Mouse (Mus musculus): ENCODE measurements around the gene Cadm2. TPM values are rescaled to one million over a fixed set of nuclear protein-coding genes. Genes with fewer than 3 reads are reported as not detected.

The Cadm2 gene
- polyA plus RNA-seq, 1 experiment from 2014 or later, result 2.6 TPM

GRCm38 (mm10) chr16:66882597-66882996 is 738.1 kb downstream of the Cadm2 start:
- H3K27ac ChIP-seq, result no peak overlapping the region
- H3K4me1 ChIP-seq, result no peaks in the 10 kb centered on the region
- WGBS, result 67% methylated on average over 3 of the region's 3 CpGs
- DNase-seq (ENCODE audit: low spot score), result no peak
- no peak overlapping the region for H3K4me3 ChIP-seq
- no peaks in the 10 kb centered on the region for H3K27me3 ChIP-seq (ENCODE audit: low read depth, poor library complexity, severe bottlenecking)
- no peaks in the 10 kb centered on the region for H3K9me3 ChIP-seq (replicated peaks)
- no peaks in the 10 kb centered on the region for H3K36me3 ChIP-seq

GRCm38 (mm10) chr16:66871201-66871600 is 749.5 kb downstream of the Cadm2 start:
- no peak overlapping the region for H3K27ac ChIP-seq
- WGBS, result 85% methylated on average over 3 of the region's 3 CpGs
- no peaks in the 10 kb centered on the region for H3K27me3 ChIP-seq (ENCODE audit: low read depth, poor library complexity, severe bottlenecking)
- no peaks in the 10 kb centered on the region for H3K4me1 ChIP-seq
- no peak overlapping the region for H3K4me3 ChIP-seq
- H3K9me3 ChIP-seq (replicated peaks), result no peaks in the 10 kb centered on the region
- DNase-seq (ENCODE audit: low spot score), result no peak
- H3K36me3 ChIP-seq, result no peaks in the 10 kb centered on the region

GRCm38 (mm10) chr16:66851047-66851446 is 769.7 kb downstream of the Cadm2 start:
- Histone ChIP-seq H3K4me3 (no peak overlapping the region), H3K27ac (no peak overlapping the region), H3K27me3 (ENCODE audit: low read depth, poor library complexity, severe bottlenecking) (no peaks in the 10 kb centered on the region), H3K4me1 (no peaks in the 10 kb centered on the region), H3K36me3 (no peaks in the 10 kb centered on the region), H3K9me3 (replicated peaks) (no peaks in the 10 kb centered on the region)
- WGBS, result 89% methylated on average over 3 of the region's 3 CpGs
- no peak for DNase-seq (ENCODE audit: low spot score)

- no peak overlapping the region for H3K27ac ChIP-seq
- no peaks in the 10 kb centered on the region for H3K27me3 ChIP-seq (ENCODE audit: low read depth, poor library complexity, severe bottlenecking)
- H3K4me1 ChIP-seq, result no peaks in the 10 kb centered on the region
- no peak for DNase-seq (ENCODE audit: low spot score)
- 93% methylated on average over 3 of the region's 3 CpGs for WGBS
- H3K4me3 ChIP-seq, result no peak overlapping the region
- no peaks in the 10 kb centered on the region for H3K9me3 ChIP-seq (replicated peaks)
- H3K36me3 ChIP-seq, result no peaks in the 10 kb centered on the region
Measured at GRCm38 (mm10) chr16:66824866-66825265, 795.8 kb downstream of the Cadm2 start.

GRCm38 (mm10) chr16:66811495-66811894 is 809.2 kb downstream of the Cadm2 start:
- H3K9me3 ChIP-seq (replicated peaks), result no peaks in the 10 kb centered on the region
- H3K27ac ChIP-seq, result no peak overlapping the region
- no peaks in the 10 kb centered on the region for H3K4me1 ChIP-seq
- H3K36me3 ChIP-seq, result no peaks in the 10 kb centered on the region
- no peak overlapping the region for H3K4me3 ChIP-seq
- no peaks in the 10 kb centered on the region for H3K27me3 ChIP-seq (ENCODE audit: low read depth, poor library complexity, severe bottlenecking)
- no peak for DNase-seq (ENCODE audit: low spot score)

GRCm38 (mm10) chr16:66798204-66798603 is 822.5 kb downstream of the Cadm2 start:
- H3K27me3 ChIP-seq (ENCODE audit: low read depth, poor library complexity, severe bottlenecking), result no peaks in the 10 kb centered on the region
- no peaks in the 10 kb centered on the region for H3K36me3 ChIP-seq
- WGBS, result 79% methylated on average over 3 of the region's 3 CpGs
- H3K4me1 ChIP-seq, result no peaks in the 10 kb centered on the region
- H3K27ac ChIP-seq, result no peak overlapping the region
- no peak overlapping the region for H3K4me3 ChIP-seq
- no peak for DNase-seq (ENCODE audit: low spot score)
- no peaks in the 10 kb centered on the region for H3K9me3 ChIP-seq (replicated peaks)

GRCm38 (mm10) chr16:66793067-66793466 is 827.6 kb downstream of the Cadm2 start:
- H3K9me3 ChIP-seq (replicated peaks), result no peaks in the 10 kb centered on the region
- no peak overlapping the region for H3K4me3 ChIP-seq
- H3K27ac ChIP-seq, result no peak overlapping the region
- peaks cover 3% of the 10 kb centered on the region; the same call in 1 of the 2 replicates for H3K4me1 ChIP-seq
- DNase-seq (ENCODE audit: low spot score), result no peak
- no peaks in the 10 kb centered on the region for H3K27me3 ChIP-seq (ENCODE audit: low read depth, poor library complexity, severe bottlenecking)
- 87% methylated on average over 3 of the region's 3 CpGs for WGBS
- H3K36me3 ChIP-seq, result no peaks in the 10 kb centered on the region

GRCm38 (mm10) chr16:66771883-66772282 is 848.8 kb downstream of the Cadm2 start:
- Histone ChIP-seq H3K9me3 (replicated peaks) (no peaks in the 10 kb centered on the region), H3K27me3 (ENCODE audit: low read depth, poor library complexity, severe bottlenecking) (no peaks in the 10 kb centered on the region), H3K27ac (no peak overlapping the region), H3K4me3 (no peak overlapping the region), H3K4me1 (no peaks in the 10 kb centered on the region), H3K36me3 (no peaks in the 10 kb centered on the region)
- DNase-seq (ENCODE audit: low spot score), result no peak
- WGBS, result 81% methylated on average over 4 of the region's 4 CpGs

GRCm38 (mm10) chr16:66769545-66769944 is 851.2 kb downstream of the Cadm2 start:
- 98% methylated on average over 4 of the region's 4 CpGs for WGBS
- Histone ChIP-seq H3K9me3 (replicated peaks) (no peaks in the 10 kb centered on the region), H3K4me3 (no peak overlapping the region), H3K27me3 (ENCODE audit: low read depth, poor library complexity, severe bottlenecking) (no peaks in the 10 kb centered on the region), H3K4me1 (no peaks in the 10 kb centered on the region), H3K27ac (no peak overlapping the region), H3K36me3 (no peaks in the 10 kb centered on the region)
- DNase-seq (ENCODE audit: low spot score), result no peak

GRCm38 (mm10) chr16:66768684-66769389 is 851.9 kb downstream of the Cadm2 start:
- Histone ChIP-seq H3K27ac (no peak overlapping the region), H3K4me3 (no peak overlapping the region), H3K27me3 (ENCODE audit: low read depth, poor library complexity, severe bottlenecking) (no peaks in the 10 kb centered on the region), H3K9me3 (replicated peaks) (no peaks in the 10 kb centered on the region), H3K4me1 (no peaks in the 10 kb centered on the region), H3K36me3 (no peaks in the 10 kb centered on the region)
- no peak for DNase-seq (ENCODE audit: low spot score)
- WGBS, result 92% methylated on average over 4 of the region's 4 CpGs

GRCm38 (mm10) chr16:66761546-66762473 is 858.9 kb downstream of the Cadm2 start:
- H3K27ac ChIP-seq, result no peak overlapping the region
- no peak for DNase-seq (ENCODE audit: low spot score)
- H3K4me1 ChIP-seq, result no peaks in the 10 kb centered on the region
- H3K36me3 ChIP-seq, result no peaks in the 10 kb centered on the region
- no peaks in the 10 kb centered on the region for H3K9me3 ChIP-seq (replicated peaks)
- H3K4me3 ChIP-seq, result no peak overlapping the region
- H3K27me3 ChIP-seq (ENCODE audit: low read depth, poor library complexity, severe bottlenecking), result no peaks in the 10 kb centered on the region

- H3K27ac ChIP-seq, result no peak overlapping the region
- no peak for DNase-seq (ENCODE audit: low spot score)
Measured at GRCm38 (mm10) chr16:66748533-66748932, 872.2 kb downstream of the Cadm2 start.

GRCm38 (mm10) chr16:66731212-66731611 is 889.5 kb downstream of the Cadm2 start:
- Histone ChIP-seq H3K36me3 (no peaks in the 10 kb centered on the region), H3K4me3 (no peak overlapping the region), H3K27ac (no peak overlapping the region), H3K27me3 (ENCODE audit: low read depth, poor library complexity, severe bottlenecking) (no peaks in the 10 kb centered on the region), H3K9me3 (replicated peaks) (no peaks in the 10 kb centered on the region), H3K4me1 (no peaks in the 10 kb centered on the region)
- DNase-seq (ENCODE audit: low spot score), result no peak
- WGBS, result 80% methylated on average over 3 of the region's 3 CpGs

More at GRCm38 (mm10) chr16:66748533-66748932, 872.2 kb downstream of the Cadm2 start:
- Histone ChIP-seq H3K9me3 (replicated peaks) (no peaks in the 10 kb centered on the region), H3K4me1 (no peaks in the 10 kb centered on the region), H3K27me3 (ENCODE audit: low read depth, poor library complexity, severe bottlenecking) (no peaks in the 10 kb centered on the region), H3K36me3 (no peaks in the 10 kb centered on the region), H3K4me3 (no peak overlapping the region)
- WGBS, result 93% methylated on average over 2 of the region's 2 CpGs
